Mouse (Mus musculus): ENCODE data around the gene Olfr1491. TPM values are rescaled to one million over a fixed set of nuclear protein-coding genes. Genes with fewer than 3 reads are reported as not detected.
A peak's percentile ranks its signal among the peaks of the same experiment; 100 is the strongest.

Gene Olfr1491
- total RNA-seq (2014; rRNA removed) = not detected in 2 replicates
- not detected in 2 replicates for polyA plus RNA-seq (2015; fragmentation: Nextera tagmentation; extraction: Ambion mirVana)

GRCm38 (mm10) chr19:13696968-13697367 is at the start of gene Olfr1491:
Gene Olfr1491, plus strand, starts transcription at chr19:13697268.
- Histone ChIP-seq H3K9me3 (ENCODE audit: low read length) (no peaks in the 10 kb centered on the region), H3K36me3 (ENCODE audit: insufficient read depth, low read length) (no peaks in the 10 kb centered on the region), H3K27ac (ENCODE audit: low read depth, low read length) (no peak within 1 kb of the TSS), H3K27me3 (ENCODE audit: insufficient read depth, low read length) (no peaks in the 10 kb centered on the region), H3K4me1 (ENCODE audit: insufficient read depth, low read length) (no peaks in the 10 kb centered on the region), H3K4me3 (ENCODE audit: low read depth, low read length) (no peak within 1 kb of the TSS), H3K4me2 (ENCODE audit: low read depth, low read length, poor library complexity, severe bottlenecking) (no peak within 1 kb of the TSS), H3K9ac (replicated peaks; ENCODE audit: low read length, poor library complexity, severe bottlenecking) (no peak within 1 kb of the TSS)
- 76% methylated on average over 3 of the region's 3 CpGs for WGBS
- ATAC-seq (ENCODE audit: low FRiP score) (no peak), DNase-seq (ENCODE audit: low spot score) (no peak)
- no peak for TF ChIP-seq CTCF (IDR thresholded peaks at IDR 0.05)

- Histone ChIP-seq H3K4me1 (ENCODE audit: insufficient read depth, low read length) (no peaks in the 10 kb centered on the region), H3K4me2 (ENCODE audit: low read depth, low read length, poor library complexity, severe bottlenecking) (no peak within 1 kb of the TSS), H3K9me3 (ENCODE audit: low read length) (peaks cover 4% of the 10 kb centered on the region; the same call in 1 of the 2 replicates), H3K4me3 (ENCODE audit: low read depth, low read length) (no peak within 1 kb of the TSS), H3K9ac (replicated peaks; ENCODE audit: low read length, poor library complexity, severe bottlenecking) (no peak within 1 kb of the TSS), H3K36me3 (ENCODE audit: insufficient read depth, low read length) (no peaks in the 10 kb centered on the region), H3K27ac (ENCODE audit: low read depth, low read length) (no peak within 1 kb of the TSS), H3K27me3 (ENCODE audit: insufficient read depth, low read length) (no peaks in the 10 kb centered on the region)
- ATAC-seq (ENCODE audit: low FRiP score) (no peak), DNase-seq (ENCODE audit: low spot score) (no peak)
- WGBS = 61% methylated on average over 1 of the region's 1 CpGs
- TF ChIP-seq CTCF (IDR thresholded peaks at IDR 0.05) = no peak
Measured at GRCm38 (mm10) chr19:13650791-13651190, 46.3 kb upstream of the Olfr1491 start, which contains the start of gene Olfr1490. Gene Olfr1490, plus strand, starts transcription at chr19:13651091.

- no peak for TF ChIP-seq CTCF (IDR thresholded peaks at IDR 0.05)
- H3K4me3 ChIP-seq (ENCODE audit: low read depth, low read length) = no peak within 1 kb of the TSS
- H3K36me3 ChIP-seq (ENCODE audit: insufficient read depth, low read length) = no peaks in the 10 kb centered on the region
- H3K9me3 ChIP-seq (ENCODE audit: low read length) = no peaks in the 10 kb centered on the region
- WGBS = 58% methylated on average over 2 of the region's 2 CpGs
- H3K9ac ChIP-seq (replicated peaks; ENCODE audit: low read length, poor library complexity, severe bottlenecking) = no peak within 1 kb of the TSS
- no peaks in the 10 kb centered on the region for H3K4me1 ChIP-seq (ENCODE audit: insufficient read depth, low read length)
- H3K27ac ChIP-seq (ENCODE audit: low read depth, low read length) = no peak within 1 kb of the TSS
- no peaks in the 10 kb centered on the region for H3K27me3 ChIP-seq (ENCODE audit: insufficient read depth, low read length)
- DNase-seq (ENCODE audit: low spot score) = no peak
- ATAC-seq (ENCODE audit: low FRiP score) = no peak
- no peak within 1 kb of the TSS for H3K4me2 ChIP-seq (ENCODE audit: low read depth, low read length, poor library complexity, severe bottlenecking)
Measured at GRCm38 (mm10) chr19:13722978-13723377, 25.9 kb downstream of the Olfr1491 start, which contains the start of gene Olfr1493-ps1. Gene Olfr1493-ps1, plus strand, starts transcription at chr19:13723278.

GRCm38 (mm10) chr19:13739428-13739827 is 42.4 kb downstream of the Olfr1491 start, which contains the start of gene Olfr1494:
Gene Olfr1494, plus strand, starts transcription at chr19:13739728.
- H3K36me3 ChIP-seq (ENCODE audit: insufficient read depth, low read length) = no peaks in the 10 kb centered on the region
- TF ChIP-seq CTCF (IDR thresholded peaks at IDR 0.05) = no peak
- no peaks in the 10 kb centered on the region for H3K27me3 ChIP-seq (ENCODE audit: insufficient read depth, low read length)
- H3K27ac ChIP-seq (ENCODE audit: low read depth, low read length) = no peak within 1 kb of the TSS
- no peak for DNase-seq (ENCODE audit: low spot score)
- H3K9ac ChIP-seq (replicated peaks; ENCODE audit: low read length, poor library complexity, severe bottlenecking) = no peak within 1 kb of the TSS
- H3K4me2 ChIP-seq (ENCODE audit: low read depth, low read length, poor library complexity, severe bottlenecking) = no peak within 1 kb of the TSS
- no peak within 1 kb of the TSS for H3K4me3 ChIP-seq (ENCODE audit: low read depth, low read length)
- no peak for ATAC-seq (ENCODE audit: low FRiP score)
- H3K4me1 ChIP-seq (ENCODE audit: insufficient read depth, low read length) = no peaks in the 10 kb centered on the region
- 0 out of 2 replicates have a peak, but pooled peaks cover 3% of the 10 kb centered on the region for H3K9me3 ChIP-seq (ENCODE audit: low read length)
- 93% methylated on average over 4 of the region's 4 CpGs for WGBS

- H3K4me1 ChIP-seq (ENCODE audit: insufficient read depth, low read length) = no peaks in the 10 kb centered on the region
- no peak overlapping the region for H3K27ac ChIP-seq (ENCODE audit: low read depth, low read length)
- ATAC-seq (ENCODE audit: low FRiP score) = no peak
- 93% methylated on average over 1 of the region's 1 CpGs for WGBS
- no peak overlapping the region for H3K9ac ChIP-seq (replicated peaks; ENCODE audit: low read length, poor library complexity, severe bottlenecking)
- H3K4me2 ChIP-seq (ENCODE audit: low read depth, low read length, poor library complexity, severe bottlenecking) = no peak overlapping the region
- H3K4me3 ChIP-seq (ENCODE audit: low read depth, low read length) = no peak overlapping the region
- peak; percentile 2 for DNase-seq (ENCODE audit: low spot score)
- H3K36me3 ChIP-seq (ENCODE audit: insufficient read depth, low read length) = no peaks in the 10 kb centered on the region
- H3K9me3 ChIP-seq (ENCODE audit: low read length) = no peaks in the 10 kb centered on the region
- TF ChIP-seq CTCF (IDR thresholded peaks at IDR 0.05) = no peak
- H3K27me3 ChIP-seq (ENCODE audit: insufficient read depth, low read length) = no peaks in the 10 kb centered on the region
Measured at GRCm38 (mm10) chr19:13749366-13749765, 52.3 kb downstream of the Olfr1491 start.

Other genes starting within 250 kb of the Olfr1491 start
- not detected in 2 replicates for gene Olfr1472, start 241.2 kb upstream of the Olfr1491 start, total RNA-seq (2014; rRNA removed)
- gene Olfr1472, start 241.2 kb upstream of the Olfr1491 start, polyA plus RNA-seq (2015; fragmentation: Nextera tagmentation; extraction: Ambion mirVana) = not detected in 2 replicates
- gene Olfr1474, start 227.7 kb upstream of the Olfr1491 start, total RNA-seq (2014; rRNA removed) = not detected in 2 replicates
- gene Olfr1474, start 227.7 kb upstream of the Olfr1491 start, polyA plus RNA-seq (2015; fragmentation: Nextera tagmentation; extraction: Ambion mirVana) = not detected in 2 replicates
- gene Olfr1475, start 217.1 kb upstream of the Olfr1491 start, total RNA-seq (2014; rRNA removed) = not detected in 2 replicates
- not detected in 2 replicates for gene Olfr1475, start 217.1 kb upstream of the Olfr1491 start, polyA plus RNA-seq (2015; fragmentation: Nextera tagmentation; extraction: Ambion mirVana)
- not detected in 2 replicates for gene Olfr1477, start 196.7 kb upstream of the Olfr1491 start, total RNA-seq (2014; rRNA removed)
- not detected in 2 replicates for gene Olfr1477, start 196.7 kb upstream of the Olfr1491 start, polyA plus RNA-seq (2015; fragmentation: Nextera tagmentation; extraction: Ambion mirVana)
- gene Olfr1480, start 169.4 kb upstream of the Olfr1491 start, total RNA-seq (2014; rRNA removed) = not detected in 2 replicates
- not detected in 2 replicates for gene Olfr1480, start 169.4 kb upstream of the Olfr1491 start, polyA plus RNA-seq (2015; fragmentation: Nextera tagmentation; extraction: Ambion mirVana)
- not detected in 2 replicates for gene Olfr1484, start 113.8 kb upstream of the Olfr1491 start, total RNA-seq (2014; rRNA removed)
- not detected in 2 replicates for gene Olfr1484, start 113.8 kb upstream of the Olfr1491 start, polyA plus RNA-seq (2015; fragmentation: Nextera tagmentation; extraction: Ambion mirVana)
- not detected in 2 replicates for gene Olfr1487, start 79.9 kb upstream of the Olfr1491 start, total RNA-seq (2014; rRNA removed)
- gene Olfr1487, start 79.9 kb upstream of the Olfr1491 start, polyA plus RNA-seq (2015; fragmentation: Nextera tagmentation; extraction: Ambion mirVana) = not detected in 2 replicates
- not detected in 2 replicates for gene Olfr1489, start 65.6 kb upstream of the Olfr1491 start, total RNA-seq (2014; rRNA removed)
- gene Olfr1489, start 65.6 kb upstream of the Olfr1491 start, polyA plus RNA-seq (2015; fragmentation: Nextera tagmentation; extraction: Ambion mirVana) = not detected in 2 replicates
- not detected in 2 replicates for gene Olfr1490, start 46.2 kb upstream of the Olfr1491 start, total RNA-seq (2014; rRNA removed)
- gene Olfr1490, start 46.2 kb upstream of the Olfr1491 start, polyA plus RNA-seq (2015; fragmentation: Nextera tagmentation; extraction: Ambion mirVana) = not detected in 2 replicates
- gene Olfr1493-ps1, start 26.0 kb downstream of the Olfr1491 start, total RNA-seq (2014; rRNA removed) = not detected in 2 replicates
- not detected in 2 replicates for gene Olfr1493-ps1, start 26.0 kb downstream of the Olfr1491 start, polyA plus RNA-seq (2015; fragmentation: Nextera tagmentation; extraction: Ambion mirVana)
- gene Olfr1494, start 42.5 kb downstream of the Olfr1491 start, total RNA-seq (2014; rRNA removed) = not detected in 2 replicates
- not detected in 2 replicates for gene Olfr1494, start 42.5 kb downstream of the Olfr1491 start, polyA plus RNA-seq (2015; fragmentation: Nextera tagmentation; extraction: Ambion mirVana)
- gene Olfr1495, start 67.3 kb downstream of the Olfr1491 start, total RNA-seq (2014; rRNA removed) = not detected in 2 replicates
- not detected in 2 replicates for gene Olfr1495, start 67.3 kb downstream of the Olfr1491 start, polyA plus RNA-seq (2015; fragmentation: Nextera tagmentation; extraction: Ambion mirVana)
- not detected in 2 replicates for gene Olfr1496, start 80.6 kb downstream of the Olfr1491 start, total RNA-seq (2014; rRNA removed)
- gene Olfr1496, start 80.6 kb downstream of the Olfr1491 start, polyA plus RNA-seq (2015; fragmentation: Nextera tagmentation; extraction: Ambion mirVana) = not detected in 2 replicates
- gene Olfr1497, start 100.9 kb downstream of the Olfr1491 start, total RNA-seq (2014; rRNA removed) = not detected in 2 replicates
- not detected in 2 replicates for gene Olfr1497, start 100.9 kb downstream of the Olfr1491 start, polyA plus RNA-seq (2015; fragmentation: Nextera tagmentation; extraction: Ambion mirVana)
- not detected in 2 replicates for gene Olfr1499, start 122.2 kb downstream of the Olfr1491 start, total RNA-seq (2014; rRNA removed)
- gene Olfr1499, start 122.2 kb downstream of the Olfr1491 start, polyA plus RNA-seq (2015; fragmentation: Nextera tagmentation; extraction: Ambion mirVana) = not detected in 2 replicates
- gene Olfr1500, start 133.2 kb downstream of the Olfr1491 start, total RNA-seq (2014; rRNA removed) = not detected in 2 replicates
- gene Olfr1500, start 133.2 kb downstream of the Olfr1491 start, polyA plus RNA-seq (2015; fragmentation: Nextera tagmentation; extraction: Ambion mirVana) = not detected in 2 replicates
- gene Olfr1501, start 153.4 kb downstream of the Olfr1491 start, total RNA-seq (2014; rRNA removed) = 0.44 TPM in 1 of 2 replicates, not detected in the other
- gene Olfr1501, start 153.4 kb downstream of the Olfr1491 start, polyA plus RNA-seq (2015; fragmentation: Nextera tagmentation; extraction: Ambion mirVana) = not detected in 2 replicates
- gene Olfr1502, start 164.5 kb downstream of the Olfr1491 start, total RNA-seq (2014; rRNA removed) = not detected in 2 replicates
- not detected in 2 replicates for gene Olfr1502, start 164.5 kb downstream of the Olfr1491 start, polyA plus RNA-seq (2015; fragmentation: Nextera tagmentation; extraction: Ambion mirVana)
- not detected in 2 replicates for gene Olfr1504, start 200.7 kb downstream of the Olfr1491 start, total RNA-seq (2014; rRNA removed)
- gene Olfr1504, start 200.7 kb downstream of the Olfr1491 start, polyA plus RNA-seq (2015; fragmentation: Nextera tagmentation; extraction: Ambion mirVana) = not detected in 2 replicates
- gene Olfr1505, start 216.3 kb downstream of the Olfr1491 start, total RNA-seq (2014; rRNA removed) = not detected in 2 replicates
- gene Olfr1505, start 216.3 kb downstream of the Olfr1491 start, polyA plus RNA-seq (2015; fragmentation: Nextera tagmentation; extraction: Ambion mirVana) = not detected in 2 replicates